Mouse (Mus musculus) left cerebral cortex, postnatal 4 days (tissue): Measurements from ENCODE around the gene Mrpl32. TPM values are rescaled to one million over a fixed set of nuclear protein-coding genes. Genes with fewer than 3 reads are reported as not detected.

Experiments
- DNase-seq: peaks from one replicate; pipeline ENCODE4 v3.0.0-alpha.2; 2022
- intact Hi-C: fragments of 180-260 bp; cut with DNase I; formaldehyde crosslinking; loops from one replicate; pipeline ENCODE4 v1.15.1; 2025
- total RNA-seq, 2 experiments: library from RNA; stranded (reverse); gene quantifications; 2 replicates each; pipeline ENCODE4 v1.2.3; 2021

Gene Mrpl32
- 10 to 100 TPM; 36.0 to 41.0 TPM for total RNA-seq

DNA sequence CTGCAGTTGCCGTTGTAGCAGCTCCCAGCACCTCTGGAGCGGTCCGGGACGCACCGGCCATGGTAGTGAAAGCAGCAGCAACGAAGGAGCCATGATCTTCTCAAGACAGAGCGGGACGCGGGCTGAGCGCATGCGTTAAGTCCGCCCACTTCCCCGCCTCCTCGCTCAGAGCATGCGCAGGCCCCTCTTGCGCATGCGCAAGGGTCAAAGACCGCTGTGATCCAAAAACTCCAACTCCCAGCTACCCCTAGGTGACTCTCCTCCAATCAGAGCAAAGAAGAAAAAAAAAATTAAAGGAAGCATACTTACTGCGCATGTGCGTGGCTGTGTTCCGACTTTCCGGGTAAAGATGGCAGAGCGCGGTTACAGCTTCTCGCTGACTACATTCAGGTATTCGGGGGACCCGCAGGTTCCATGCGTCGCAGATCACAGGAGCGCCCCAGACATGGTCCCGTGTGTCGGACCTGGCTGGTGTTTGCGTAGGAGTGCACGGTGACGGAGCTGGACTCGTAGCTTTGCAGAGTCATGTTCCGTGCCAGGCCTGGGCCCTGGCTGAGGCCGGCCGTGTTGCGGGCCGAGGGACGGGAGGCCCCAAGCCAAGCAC, at the start of gene Mrpl32, which contains the start of gene Psma2:
Mrpl32 (minus strand) TSS at position 240 of the 604 bp plus-strand sequence.
Psma2 (plus strand) TSS at position 315 of the 604 bp plus-strand sequence.
- intact Hi-C loops: loop anchor here (10.0 kb wide), 1 partner anchor 308 kb away; no protein-coding TSS in a partner anchor
- DNase-seq: peak; percentile 97

DNA sequence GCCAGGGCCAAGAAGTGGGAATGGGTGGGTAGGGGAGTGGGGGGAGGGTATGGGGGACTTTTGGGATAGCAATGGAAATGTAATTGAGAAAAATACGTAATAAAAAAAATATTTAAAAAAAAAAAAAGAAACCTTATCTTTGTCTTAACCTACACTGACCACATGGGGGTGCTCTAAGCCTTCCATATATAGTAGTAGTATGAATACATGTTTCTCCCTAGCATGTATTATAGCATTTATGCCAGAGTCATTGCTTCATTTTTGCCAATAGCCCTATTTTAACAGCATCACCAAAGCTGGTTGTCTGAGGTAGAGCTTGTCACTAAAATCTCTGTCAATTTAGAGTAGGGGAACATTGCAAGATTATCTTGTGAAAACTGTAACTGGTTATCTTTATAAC, 36.3 kb upstream of the Mrpl32 start:
- peak; percentile 12 for DNase-seq
- intact Hi-C loops: no loop called here

DNA sequence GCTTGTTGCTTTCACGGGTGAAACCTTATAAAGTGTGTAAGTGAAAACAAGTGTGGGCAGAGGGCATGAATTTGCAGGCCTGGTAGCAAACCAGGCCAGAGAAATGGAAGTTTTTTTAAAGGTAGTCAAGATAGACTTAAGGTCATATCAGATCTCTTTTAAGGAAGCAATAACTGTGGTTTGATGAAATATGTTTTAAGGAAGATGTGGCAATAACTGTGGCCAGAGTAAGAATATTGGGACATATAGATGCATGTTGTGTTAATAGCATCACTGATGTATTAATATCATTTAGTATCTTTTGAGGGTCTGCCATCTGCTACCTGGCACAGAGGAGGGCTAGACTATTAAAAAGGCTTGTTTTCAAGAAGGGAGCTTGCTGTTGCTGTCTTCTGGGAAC, 27.0 kb upstream of the Mrpl32 start:
- DNase-seq: no peak
- intact Hi-C loops: no loop called here

DNA sequence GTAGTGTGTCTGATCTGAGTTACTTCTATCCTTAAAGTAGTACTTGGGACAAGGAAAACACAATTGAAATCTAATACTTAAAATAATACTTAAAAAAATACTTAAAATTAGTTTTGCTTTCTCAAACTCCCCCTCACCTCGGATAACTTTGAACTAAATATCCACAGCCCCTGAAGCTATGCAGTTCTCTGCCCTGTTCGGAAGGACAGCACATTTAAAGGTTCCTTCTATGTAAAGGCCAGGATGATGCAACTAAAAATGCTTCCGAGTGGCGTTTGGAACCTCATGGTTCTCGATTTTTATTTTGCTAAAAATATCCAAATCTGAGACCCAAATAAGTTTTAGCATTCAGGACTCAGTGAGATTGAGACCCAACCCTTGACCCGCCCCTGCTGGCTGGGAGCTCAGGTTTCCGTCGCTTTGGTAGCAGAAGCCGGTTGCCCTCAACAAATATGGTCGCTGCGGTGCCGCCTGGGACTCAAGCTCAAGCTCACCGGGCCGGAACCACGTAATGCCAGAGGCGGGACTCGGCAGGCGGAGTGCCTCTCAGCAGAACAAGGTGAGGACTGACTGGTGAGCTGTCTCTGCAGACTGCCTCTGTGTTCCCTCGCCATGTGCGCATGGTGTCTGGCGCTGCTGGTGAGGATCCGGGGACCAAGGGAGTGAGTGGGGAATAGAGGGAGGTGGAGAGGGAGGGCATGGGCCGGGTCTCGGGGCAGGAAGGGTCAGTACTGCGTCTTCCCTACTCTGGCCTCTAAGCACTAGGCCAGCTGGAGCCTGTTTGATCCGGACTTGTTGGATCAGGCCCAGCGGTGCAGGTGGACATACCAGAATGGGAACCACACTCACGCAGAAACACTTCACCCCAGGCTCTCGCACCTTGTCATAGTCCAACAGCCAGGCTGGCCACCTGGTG, 17.0 kb upstream of the Mrpl32 start, which contains the start of gene AW209491:
AW209491 (plus strand) TSS at position 429 of the 916 bp plus-strand sequence.
- intact Hi-C loops: no loop called here
- peak; percentile 93 for DNase-seq

DNA sequence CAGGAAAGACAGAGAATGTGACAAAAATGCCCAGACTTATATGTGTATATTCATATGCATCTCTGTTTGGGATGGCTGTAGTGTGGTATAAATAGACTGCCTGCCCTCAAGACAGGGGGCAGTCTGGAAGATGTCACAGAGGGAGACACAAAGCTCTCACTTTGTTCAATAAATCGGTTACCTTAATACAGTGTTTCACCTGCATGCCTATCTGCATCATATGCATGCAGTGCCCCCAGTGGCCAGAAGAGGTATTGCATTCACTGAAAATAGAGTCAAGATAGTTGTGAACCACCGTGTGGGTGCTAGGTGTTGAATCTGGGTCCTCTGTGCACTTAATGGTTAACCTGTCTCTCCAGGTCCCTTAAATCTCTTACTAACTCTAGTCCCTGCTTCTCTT, 5.8 kb upstream of the Mrpl32 start:
- intact Hi-C loops: loop anchor here (10.0 kb wide), 1 partner anchor 314 kb away; no protein-coding TSS in a partner anchor

DNA sequence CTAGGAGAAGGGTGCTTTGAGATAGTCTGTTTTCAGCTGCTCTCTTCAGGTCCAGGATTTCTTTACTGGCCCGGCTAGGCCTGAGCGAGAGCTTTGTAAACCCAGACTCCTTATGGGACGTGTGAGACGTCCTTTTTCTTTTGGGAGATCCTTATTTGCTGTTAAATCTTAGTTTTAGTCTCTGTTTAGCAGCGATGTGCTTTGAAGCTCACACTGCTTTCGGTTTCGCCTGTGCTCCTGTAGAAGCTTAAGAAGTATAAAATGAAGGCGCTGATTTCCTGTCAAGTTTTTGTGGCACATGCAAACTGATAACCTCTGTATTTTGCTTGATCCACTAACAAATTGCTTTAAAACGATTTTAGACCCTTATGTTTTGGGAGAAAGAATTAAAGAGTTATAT, 588 bp upstream of the Mrpl32 start:
- intact Hi-C loops: loop anchor here (10.0 kb wide), 1 partner anchor 309 kb away; no protein-coding TSS in a partner anchor
- DNase-seq: no peak

More for the DNA sequence above, 5.8 kb upstream of the Mrpl32 start:
- peak; percentile 58 for DNase-seq

DNA sequence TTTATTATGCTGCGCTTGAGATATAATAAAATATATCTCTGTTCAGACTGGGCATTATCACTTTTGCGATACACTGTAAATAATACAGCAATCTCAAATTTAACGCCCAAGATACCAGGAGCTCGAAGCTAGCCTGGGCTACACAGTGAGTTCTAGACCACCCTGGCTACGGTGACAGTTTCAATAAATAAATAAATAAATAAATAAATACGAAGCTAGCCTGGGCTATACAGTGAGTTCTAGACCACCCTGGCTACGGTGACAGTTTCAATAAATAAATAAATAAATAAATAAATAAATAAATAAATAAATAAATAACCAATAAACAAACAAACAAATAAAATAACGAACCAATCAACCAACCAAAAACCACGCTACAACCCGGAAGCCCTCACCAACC, 502 bp downstream of the Mrpl32 start:
- DNase-seq: no peak
- intact Hi-C loops: loop anchor here (10.0 kb wide), 1 partner anchor 308 kb away; no protein-coding TSS in a partner anchor

DNA sequence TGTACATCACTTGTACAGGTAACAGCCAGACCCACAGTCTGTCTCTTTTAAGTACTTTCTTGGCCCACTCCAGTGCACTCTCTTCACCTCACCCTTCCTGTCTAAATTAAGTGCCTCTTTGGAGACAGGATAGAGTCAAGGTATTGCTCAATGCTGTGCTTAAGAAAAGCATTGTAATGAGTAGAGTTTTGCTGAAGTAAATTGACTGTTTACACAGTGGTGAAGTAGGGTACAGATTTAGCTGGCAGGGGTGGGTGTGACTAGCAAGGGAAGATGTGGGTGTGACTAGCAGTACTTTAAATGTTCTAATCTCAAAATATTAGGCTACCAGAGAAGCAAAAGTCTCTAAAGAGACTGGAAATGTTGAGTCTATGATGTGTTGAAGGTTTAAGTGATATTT, 5.3 kb downstream of the Mrpl32 start:
- intact Hi-C loops: no loop called here

DNA sequence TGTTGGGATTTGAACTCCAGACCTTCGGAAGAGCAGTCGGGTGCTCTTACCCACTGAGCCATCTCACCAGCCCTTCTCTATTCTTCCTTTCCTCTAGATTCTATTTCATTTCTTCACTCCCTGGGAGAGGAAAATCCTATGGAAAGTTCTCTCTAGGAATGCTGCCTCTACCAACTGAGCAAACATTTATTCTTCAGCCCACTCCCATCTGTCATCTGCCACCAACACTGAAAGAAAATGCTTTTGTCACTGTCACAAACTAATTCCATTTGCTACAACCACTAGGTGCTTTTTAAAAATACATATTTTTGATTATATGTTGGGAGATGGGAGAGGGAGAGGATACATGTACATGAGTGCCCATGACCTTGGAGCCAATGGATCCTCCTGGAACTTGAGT, 10.2 kb downstream of the Mrpl32 start:
- intact Hi-C loops: no loop called here
- DNase-seq: no peak

More for the DNA sequence above, 5.3 kb downstream of the Mrpl32 start:
- no peak for DNase-seq

DNA sequence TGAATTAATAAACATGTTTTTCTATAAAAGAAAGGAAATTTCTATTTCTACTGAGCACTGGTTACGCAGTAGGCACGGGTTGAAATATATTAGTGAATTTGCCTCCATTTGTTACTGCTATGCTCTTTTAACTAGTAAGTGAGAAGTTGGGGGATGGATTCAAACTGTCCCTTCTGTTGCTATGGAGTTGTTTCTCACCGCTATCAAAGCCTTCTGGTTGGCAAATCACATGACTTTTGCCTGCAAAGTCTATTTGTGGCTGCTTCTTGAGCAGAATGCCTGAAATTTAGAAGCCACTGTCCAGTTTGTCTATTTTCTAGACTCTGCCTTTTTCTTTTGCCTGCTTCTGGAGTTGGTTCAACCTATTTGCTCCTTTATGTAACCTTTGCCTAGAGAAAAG, 32.6 kb downstream of the Mrpl32 start:
- intact Hi-C loops: no loop called here
- no peak for DNase-seq

DNA sequence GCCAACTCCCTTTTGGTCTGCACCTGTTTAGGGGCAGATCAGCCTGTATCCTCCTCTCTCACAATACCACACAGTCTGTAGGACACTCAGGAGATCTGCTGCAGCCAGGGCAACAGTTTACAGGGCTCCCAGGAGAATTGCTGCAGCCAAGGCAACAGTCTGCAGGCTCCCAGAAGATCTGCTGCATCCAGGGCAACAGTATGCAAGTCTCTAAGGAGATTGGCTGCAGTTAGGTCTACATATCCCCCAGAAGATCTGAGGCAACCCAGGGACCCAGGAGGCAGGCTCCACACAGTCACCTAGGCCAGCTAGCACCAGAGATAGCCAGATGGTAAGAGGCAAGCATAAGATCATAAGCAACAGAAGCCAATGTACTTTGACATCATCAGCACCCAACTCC, 38.8 kb downstream of the Mrpl32 start:
- DNase-seq: no peak
- intact Hi-C loops: no loop called here

DNA sequence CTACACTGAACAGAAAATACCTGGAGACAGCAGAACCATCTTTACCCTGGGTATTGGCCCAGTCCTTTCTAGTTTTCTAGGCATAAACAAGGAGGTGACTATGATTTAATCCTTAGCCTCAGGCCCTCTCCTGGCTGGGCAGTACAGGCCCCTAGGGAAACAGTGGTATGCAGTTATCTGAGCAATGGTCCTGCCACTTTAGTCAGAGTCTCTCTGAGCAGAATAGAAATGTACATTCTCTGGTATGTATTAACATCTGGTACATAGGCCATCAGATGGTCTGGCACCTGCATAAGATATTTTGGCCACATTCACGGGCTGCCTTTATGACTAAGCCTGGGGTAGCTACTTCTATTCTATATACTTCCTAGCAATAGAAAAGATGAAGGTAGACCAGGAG, 51.6 kb downstream of the Mrpl32 start:
- no peak for DNase-seq
- intact Hi-C loops: no loop called here

Other genes with a start within 250 kb of the Mrpl32 start
- 100 to 1,000 TPM; 199 to 218 TPM for gene Hecw1, start 89.9 kb downstream of the Mrpl32 start, total RNA-seq
- 10 to 100 TPM; 71.1 to 72.2 TPM for gene Psma2, start 75 bp upstream of the Mrpl32 start, total RNA-seq
- 10 to 100 TPM; 16.4 to 19.3 TPM for gene AW209491, start 17.0 kb upstream of the Mrpl32 start, total RNA-seq